Mouse (Mus musculus) mouse trophoblast stem cell (cell line): Measurements from ENCODE around the gene AU022751.
"Not testable (repeated sequence)": the region's sequence is repeated elsewhere in the genome, so short reads cannot be mapped to it uniquely, and the experiment has no call there.

Experiments
- in situ Hi-C, 2 experiments: fragments of 300-500 bp; cut with MseI, MboI; formaldehyde crosslinking; loops; 2 replicates in 1 of 2; 3 replicates in 1 of 2; pipeline ENCODE4 v1.15.1; 2025

The AU022751 gene

DNA sequence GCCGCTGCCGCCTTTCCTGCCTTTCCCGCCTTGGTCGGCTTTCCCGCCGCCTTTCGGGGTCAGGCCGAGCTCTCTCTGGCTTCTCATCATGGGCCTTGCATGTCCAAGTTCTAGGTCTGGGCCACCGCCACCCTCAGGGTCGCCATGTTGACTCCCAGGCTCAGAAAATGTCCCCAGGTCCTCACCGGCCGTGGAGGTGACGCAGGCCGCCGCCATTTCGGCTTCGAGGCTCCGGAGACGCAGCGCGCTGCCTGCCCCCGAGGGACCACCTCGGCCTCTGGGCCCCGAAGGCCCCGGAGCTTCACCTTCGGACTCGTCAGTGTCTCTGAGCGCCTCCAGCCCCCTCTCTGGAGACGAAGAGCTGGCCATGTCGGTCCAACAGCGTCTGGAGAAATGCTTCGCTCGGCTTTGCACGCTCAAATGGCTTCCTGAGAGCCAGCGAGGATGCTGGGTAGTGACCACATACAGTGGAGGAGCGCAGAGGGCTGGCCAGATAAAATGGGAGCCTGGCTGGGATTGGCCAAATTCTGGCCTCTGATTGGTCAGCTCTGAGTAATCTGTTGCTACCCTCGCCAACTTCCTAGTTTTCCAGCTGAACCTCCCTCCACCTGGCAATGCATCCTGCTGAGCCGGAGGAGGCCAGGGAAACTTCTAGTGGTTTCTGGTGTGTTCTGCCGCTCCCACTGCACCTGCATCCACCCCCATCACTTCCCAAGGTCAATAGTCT lies at the start of gene AU022751:
AU022751 (minus strand) TSS at position 466 of the 727 bp plus-strand sequence.
- in situ Hi-C loops = no loop called here

DNA sequence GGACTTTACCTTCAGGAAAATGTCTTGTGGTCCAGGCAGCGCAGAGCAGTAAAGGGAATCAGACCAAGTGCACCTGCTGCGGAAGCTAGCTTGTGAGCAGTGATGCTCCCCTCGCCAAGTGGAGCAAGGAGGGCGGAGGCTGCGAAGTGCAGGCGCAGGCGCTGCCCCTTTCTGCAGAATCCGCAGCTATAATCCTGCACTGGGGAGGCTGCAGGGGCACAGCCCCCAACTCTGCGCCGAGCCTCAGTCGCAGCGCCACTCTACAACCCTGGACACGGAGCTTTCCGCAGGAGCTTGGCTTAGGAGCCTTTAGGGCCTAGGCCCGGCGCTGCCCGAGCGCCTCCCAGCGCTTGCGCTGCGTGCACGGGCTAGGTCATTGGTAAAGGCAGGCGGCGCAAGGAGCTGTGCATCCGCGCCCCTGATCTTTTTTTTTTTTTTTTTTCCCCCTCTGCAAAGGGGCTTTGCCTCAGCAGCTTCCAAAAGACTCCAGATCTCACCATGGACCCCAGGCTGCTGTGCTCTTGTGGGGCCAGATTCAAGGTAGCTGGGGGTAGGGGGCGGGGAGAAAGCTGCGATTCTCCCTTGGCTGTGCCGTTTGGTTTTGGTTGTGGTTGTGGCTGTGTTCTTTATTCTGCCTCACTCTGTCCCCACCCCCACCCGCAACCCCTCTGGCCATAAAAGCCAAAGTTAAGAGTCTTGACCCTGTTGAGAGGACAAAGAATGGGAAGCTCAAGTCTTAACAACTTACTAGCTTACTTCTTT lies 9.0 kb upstream of the AU022751 start:
- in situ Hi-C loops = no loop called here

DNA sequence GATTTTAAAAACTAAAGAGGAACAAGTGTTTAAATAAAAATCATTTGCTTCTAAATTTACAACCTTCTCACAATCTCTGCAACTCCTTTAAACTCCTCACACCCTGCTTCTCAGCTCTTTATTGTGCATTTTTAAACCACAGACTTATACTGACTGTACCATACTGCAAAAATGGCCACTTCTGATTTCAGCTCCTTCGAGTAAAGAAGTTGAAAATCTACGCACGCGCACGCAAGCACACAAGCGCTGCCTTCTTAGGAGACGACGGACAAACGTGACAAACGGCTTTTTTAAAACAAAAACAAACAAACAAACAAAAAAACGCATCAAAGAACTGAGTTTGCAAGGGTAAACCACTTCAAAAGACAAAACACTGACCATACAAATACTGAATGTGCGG lies 8.3 kb upstream of the AU022751 start:
- in situ Hi-C loops = no loop called here

DNA sequence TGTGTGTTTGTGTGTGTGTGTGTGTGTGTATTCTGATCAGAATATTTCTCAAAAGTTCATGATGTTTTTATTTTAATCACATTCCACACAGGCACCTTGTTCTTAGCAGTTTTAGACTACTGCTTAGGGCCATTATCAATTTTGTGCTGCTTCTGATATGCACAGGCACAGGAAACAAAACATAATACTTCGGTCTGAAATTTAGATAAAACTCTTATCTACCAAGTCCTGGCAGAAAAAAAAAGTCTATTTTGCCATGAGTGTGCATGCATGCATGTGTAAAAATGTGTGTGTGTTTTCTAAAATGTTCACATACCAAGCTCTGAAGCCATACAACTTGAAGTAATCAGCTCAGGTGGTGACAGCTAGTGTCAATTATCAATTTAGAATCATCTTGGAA lies 21.7 kb downstream of the AU022751 start:
- in situ Hi-C loops = no loop called here

DNA sequence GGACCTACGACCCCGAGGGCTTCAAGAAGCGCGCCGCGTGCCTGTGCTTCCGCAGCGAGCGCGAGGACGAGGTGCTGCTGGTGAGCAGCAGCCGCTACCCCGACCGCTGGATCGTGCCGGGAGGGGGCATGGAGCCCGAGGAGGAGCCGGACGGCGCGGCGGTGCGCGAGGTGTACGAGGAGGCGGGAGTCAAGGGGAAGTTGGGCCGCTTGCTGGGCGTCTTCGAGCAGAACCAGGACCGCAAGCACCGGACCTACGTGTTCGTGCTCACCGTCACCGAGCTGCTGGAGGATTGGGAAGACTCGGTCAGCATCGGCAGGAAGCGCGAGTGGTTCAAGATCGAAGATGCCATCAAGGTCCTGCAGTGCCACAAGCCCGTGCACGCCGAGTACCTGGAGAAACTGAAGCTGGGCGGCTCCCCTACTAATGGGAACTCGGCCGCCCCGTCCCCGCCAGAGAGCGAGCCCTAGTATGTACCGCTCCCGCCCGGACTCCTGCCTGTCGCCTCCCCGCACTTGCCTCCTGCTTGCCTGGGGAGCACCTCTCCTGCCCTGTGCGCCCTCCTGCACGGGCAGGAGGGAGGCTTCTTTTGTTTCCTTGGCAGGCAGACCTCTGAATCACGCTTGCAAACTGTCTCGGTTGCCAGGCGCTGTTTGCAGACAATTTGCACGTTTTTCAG lies 35.1 kb downstream of the AU022751 start:
- in situ Hi-C loops = not testable (repeated sequence)

DNA sequence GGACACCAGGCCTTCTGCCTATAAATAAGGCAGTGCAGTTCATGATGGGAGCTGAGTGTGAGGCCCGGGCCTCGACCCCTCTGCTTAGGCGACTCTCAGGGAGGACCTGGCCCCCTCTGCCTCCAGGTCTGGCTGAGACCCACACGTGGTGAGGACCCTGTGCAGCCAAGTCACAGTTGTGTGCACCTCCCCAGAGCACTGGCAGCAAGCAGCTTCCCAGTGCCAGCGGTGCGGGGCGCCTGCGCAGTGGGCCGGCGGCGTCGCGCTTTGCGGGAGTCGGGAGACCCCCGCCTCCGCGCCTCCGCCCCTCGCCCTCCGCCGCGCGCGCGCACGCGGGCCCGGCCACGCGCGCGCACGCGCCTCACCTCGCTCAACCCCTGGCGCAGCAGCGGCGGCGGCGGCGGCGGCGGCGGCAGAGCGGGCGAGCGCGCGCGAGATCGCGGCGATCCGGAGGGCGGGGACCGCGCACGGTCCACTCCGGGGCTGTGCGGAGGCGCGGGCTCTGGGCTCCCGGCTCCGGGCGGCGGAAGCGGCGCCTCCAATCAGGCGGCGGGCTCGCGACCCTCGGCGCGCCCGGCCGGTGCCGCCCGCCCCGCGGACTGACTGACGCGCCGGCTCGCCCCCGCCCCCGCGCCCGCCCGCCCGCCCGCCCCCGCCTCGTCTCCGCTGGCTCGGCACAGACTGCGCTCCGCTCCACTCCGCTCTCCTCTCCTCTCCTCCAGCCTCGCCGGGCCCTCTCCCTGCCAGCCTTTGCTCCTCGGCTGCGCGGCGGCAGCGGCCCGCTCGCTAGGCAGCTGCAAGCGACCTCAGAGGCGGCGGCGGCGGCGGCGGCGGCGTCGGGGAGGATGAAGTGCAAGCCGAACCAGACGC lies 35.9 kb downstream of the AU022751 start, which contains the start of gene Nudt11:
Nudt11 (plus strand) TSS at position 388 of the 870 bp plus-strand sequence.
- in situ Hi-C loops = not testable (repeated sequence)
